In the genomic region with DNA sequence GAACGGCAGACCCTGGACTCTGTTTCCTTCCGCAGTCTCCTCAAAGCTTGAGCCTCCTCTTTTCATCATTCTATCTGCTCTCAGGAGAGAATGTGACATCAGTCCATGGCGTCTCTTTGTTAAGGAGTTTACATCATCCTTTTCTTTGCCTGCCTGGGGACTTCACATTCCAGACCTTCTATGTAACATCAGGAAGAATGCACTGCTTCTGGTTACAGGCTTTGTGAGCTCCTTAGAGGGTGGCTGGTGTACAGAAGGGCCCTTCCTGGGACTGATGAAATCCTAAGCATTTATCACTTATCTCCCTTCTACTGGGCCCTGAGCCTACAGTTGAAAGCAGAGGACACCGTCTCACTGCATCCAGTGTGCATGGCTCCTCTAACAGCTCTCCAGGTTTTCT, we compare ENCODE assay signal across 27 mouse cellular contexts.
A peak's percentile ranks its signal among the peaks of the same experiment; 100 is the strongest.
DNase-seq lines count a peak whose midpoint lies in the region; ATAC-seq and TF ChIP-seq lines count a peak whose summit lies in the region.
"Had no signal": no experiment of that assay in that cellular context is flagged by ENCODE, and none has a peak within 500 bp of the region (broad histone marks: within the 10 kb centered on the region; RNA-seq: fewer than 3 reads in every experiment).

No protein-coding gene starts in this region.

- no peak overlapping the region for H3K9ac ChIP-seq in heart, embryonic 13.5 days
- H3K9ac ChIP-seq in midbrain, embryonic 16.5 days (ENCODE audit: low read depth, low read length) = no peak overlapping the region
- H3K9ac ChIP-seq in neural tube, embryonic 15.5 days (replicated peaks) = no peak overlapping the region
- H3K9ac ChIP-seq: embryonic facial prominence, embryonic 13.5 days; limb, embryonic 13.5 days; liver, embryonic 12.5 days; midbrain, embryonic 15.5 days had no signal

- no peaks in the 10 kb centered on the region for H3K36me3 ChIP-seq in heart, embryonic 13.5 days
- no peaks in the 10 kb centered on the region for H3K36me3 ChIP-seq in midbrain, embryonic 10.5 days
- H3K36me3 ChIP-seq in midbrain, embryonic 16.5 days (ENCODE audit: control insufficient read depth, insufficient read depth, low read length) = no peaks in the 10 kb centered on the region
- H3K36me3 ChIP-seq in neural tube, embryonic 15.5 days = no peaks in the 10 kb centered on the region
- H3K36me3 ChIP-seq: embryonic facial prominence, embryonic 13.5 days; limb, embryonic 13.5 days; liver, embryonic 12.5 days; midbrain, embryonic 15.5 days had no signal

- WGBS in heart, embryonic 13.5 days = 25% methylated on average over 4 of the region's 4 CpGs
- WGBS in midbrain, embryonic 10.5 days = 72% methylated on average over 4 of the region's 4 CpGs
- WGBS in midbrain, embryonic 16.5 days = 69% methylated on average over 4 of the region's 4 CpGs
- 43% methylated on average over 4 of the region's 4 CpGs for WGBS in neural tube, embryonic 15.5 days

- H3K4me3 ChIP-seq in heart, embryonic 13.5 days = no peak overlapping the region
- H3K4me3 ChIP-seq in midbrain, embryonic 10.5 days = no peak overlapping the region
- no peak overlapping the region for H3K4me3 ChIP-seq in midbrain, embryonic 16.5 days (ENCODE audit: low read depth, low read length)
- no peak overlapping the region for H3K4me3 ChIP-seq in neural tube, embryonic 15.5 days (replicated peaks)
- H3K4me3 ChIP-seq: embryonic facial prominence, embryonic 13.5 days; limb, embryonic 13.5 days; liver, embryonic 12.5 days; midbrain, embryonic 15.5 days had no signal

- CTCF ChIA-PET in Patski (lab: Charles Lee) = interaction anchor here (0.8 kb wide), 1 partner anchor 21 kb away, joined by 3 read pairs; no protein-coding TSS in a partner anchor

- intact Hi-C loops in heart, postnatal 36 days (cut with DNase I) = no loop called here

- H3K9me3 ChIP-seq in heart, embryonic 13.5 days = no peaks in the 10 kb centered on the region
- no peaks in the 10 kb centered on the region for H3K9me3 ChIP-seq in midbrain, embryonic 10.5 days (replicated peaks)
- H3K9me3 ChIP-seq in midbrain, embryonic 16.5 days (replicated peaks; ENCODE audit: control insufficient read depth, low read length, poor library complexity, severe bottlenecking) = no peaks in the 10 kb centered on the region
- H3K9me3 ChIP-seq in neural tube, embryonic 15.5 days (replicated peaks) = no peaks in the 10 kb centered on the region
- H3K9me3 ChIP-seq: embryonic facial prominence, embryonic 13.5 days; limb, embryonic 13.5 days; liver, embryonic 12.5 days; midbrain, embryonic 15.5 days had no signal

- no peak overlapping the region for H3K4me2 ChIP-seq in heart, embryonic 13.5 days
- H3K4me2 ChIP-seq in midbrain, embryonic 16.5 days (ENCODE audit: low read length) = no peak overlapping the region
- H3K4me2 ChIP-seq in neural tube, embryonic 15.5 days = no peak overlapping the region
- H3K4me2 ChIP-seq: embryonic facial prominence, embryonic 13.5 days; limb, embryonic 13.5 days; liver, embryonic 12.5 days; midbrain, embryonic 15.5 days had no signal

- POLR2A ChIA-PET in Patski (lab: Charles Lee) = no interaction called here

- in situ Hi-C loops in Patski (cut with MboI; ENCODE audit: low pct_unique_long_range_greater_than_20kb) = no loop called here

- peak overlapping the region; percentile 1; the same call in 1 of the 2 replicates for H3K27ac ChIP-seq in heart, embryonic 13.5 days (replicated peaks)
- H3K27ac ChIP-seq in midbrain, embryonic 10.5 days (replicated peaks) = 0 out of 2 replicates have a peak overlapping the region, but pooled peaks have one; percentile 2
- H3K27ac ChIP-seq in midbrain, embryonic 16.5 days (ENCODE audit: low read length) = no peak overlapping the region
- no peak overlapping the region; the same call in 1 of the 2 replicates for H3K27ac ChIP-seq in neural tube, embryonic 15.5 days (replicated peaks)
- H3K27ac ChIP-seq: embryonic facial prominence, embryonic 13.5 days; limb, embryonic 13.5 days; liver, embryonic 12.5 days; midbrain, embryonic 15.5 days had no signal

- no peak for DNase-seq in heart, postnatal 36 days
- DNase-seq in midbrain, embryonic 10.5 days (ENCODE audit: low spot score) = no peak
- DNase-seq in Patski (ENCODE audit: low read depth, low spot score) = no peak
- DNase-seq: adrenal gland, postnatal 25 days; cerebellum, adult 11 months; cerebellum, adult 9-11 months; gastrocnemius, postnatal 25 days; heart, adult 18-20 months; heart, postnatal 4 days; kidney, adult 18-20 months; kidney, postnatal 4 days; layer of hippocampus, adult 9-11 months; lung, adult 18-20 months; lung, postnatal 4 days; right cerebral cortex, postnatal 4 days; thymus, adult 2 months; thymus, postnatal 4 days had no signal

- H3K27me3 ChIP-seq in heart, embryonic 13.5 days (replicated peaks) = no peaks in the 10 kb centered on the region
- H3K27me3 ChIP-seq in midbrain, embryonic 10.5 days (ENCODE audit: low read depth, poor library complexity, severe bottlenecking) = no peaks in the 10 kb centered on the region
- no peaks in the 10 kb centered on the region for H3K27me3 ChIP-seq in midbrain, embryonic 16.5 days (ENCODE audit: control insufficient read depth, insufficient read depth, low read depth, low read length)
- no peaks in the 10 kb centered on the region for H3K27me3 ChIP-seq in Patski
- H3K27me3 ChIP-seq in neural tube, embryonic 15.5 days (replicated peaks) = no peaks in the 10 kb centered on the region
- H3K27me3 ChIP-seq: embryonic facial prominence, embryonic 13.5 days; limb, embryonic 13.5 days; liver, embryonic 12.5 days; midbrain, embryonic 15.5 days had no signal

- ATAC-seq in heart, embryonic 13.5 days (ENCODE audit: extremely low read depth, insufficient number of reproducible peaks, low FRiP score, low TSS enrichment) = no peak
- ATAC-seq in midbrain, embryonic 16.5 days = no peak
- ATAC-seq in Patski = peak; percentile 65
- peak; percentile 35; the same call in 1 of the 2 replicates for ATAC-seq in neural tube, embryonic 15.5 days (ENCODE audit: low FRiP score)
- ATAC-seq in monocyte, adult 5-6 weeks (replicated peaks; ENCODE audit: insufficient number of reproducible peaks, low FRiP score, low TSS enrichment, poor library complexity, severe bottlenecking) = no peak
- ATAC-seq: forebrain, embryonic 16.5 days; inflammation-experienced regulatory T-cells, adult 6 months; liver, embryonic 12.5 days; midbrain, embryonic 15.5 days had no signal

- TF ChIP-seq CTCF in Patski (IDR thresholded peaks at IDR 0.05) = no peak

- peaks cover 13% of the 10 kb centered on the region for H3K4me1 ChIP-seq in heart, embryonic 13.5 days
- peaks cover 13% of the 10 kb centered on the region for H3K4me1 ChIP-seq in midbrain, embryonic 10.5 days
- 0 out of 2 replicates have a peak, but pooled peaks cover 3% of the 10 kb centered on the region for H3K4me1 ChIP-seq in midbrain, embryonic 16.5 days (ENCODE audit: control insufficient read depth, insufficient read depth, low read length)
- H3K4me1 ChIP-seq in neural tube, embryonic 15.5 days = peaks cover 6% of the 10 kb centered on the region
- H3K4me1 ChIP-seq: embryonic facial prominence, embryonic 13.5 days; liver, embryonic 12.5 days had no signal

Comparison
In these comparisons a context has a peak if more than half of its experiments do, and no peak if none do; other contexts are left out.
1. H3K27ac ChIP-seq: peak in heart, embryonic 13.5 days (single experiment) and midbrain, embryonic 10.5 days (single experiment); none in midbrain, embryonic 16.5 days (single experiment) and neural tube, embryonic 15.5 days (single experiment).
2. ATAC-seq: peak in Patski (single experiment) and neural tube, embryonic 15.5 days (single experiment); none in heart, embryonic 13.5 days (single experiment), midbrain, embryonic 16.5 days (single experiment) and monocyte, adult 5-6 weeks (single experiment).